Mouse (Mus musculus): Measurements from ENCODE around the gene Hoxb4. TPM values are rescaled to one million over a fixed set of nuclear protein-coding genes. Genes with fewer than 3 reads are reported as not detected.

Gene Hoxb4
- total and polyA plus RNA-seq, 3 experiments = 2.7 to 5.5 (median 3.3) TPM

DNA sequence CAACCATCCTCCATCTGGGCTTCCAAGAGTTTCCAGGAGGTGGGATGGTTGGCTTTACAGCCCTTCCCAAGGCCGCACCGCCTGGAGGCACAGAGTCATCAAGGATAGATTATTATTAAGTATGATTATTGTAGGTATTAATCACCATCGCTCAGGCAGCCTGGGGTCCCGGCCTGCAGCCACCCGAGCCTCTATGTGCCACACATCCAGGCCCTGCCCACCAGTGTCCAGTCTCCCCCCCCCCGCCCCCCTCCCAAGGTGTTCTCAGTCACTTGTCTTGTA lies 26.8 kb downstream of the Hoxb4 start:
- no peak for DNase-seq (ENCODE audit: extremely low read depth)
- Histone ChIP-seq H3K4me1 (ENCODE audit: control insufficient read depth in 1 of 2, insufficient read depth in 2 of 2) (peaks cover 3 to 9% of the 10 kb centered on the region in 2 experiments; a peak in 2 of 4 replicates), H3K27ac (ENCODE audit: insufficient read depth, low read depth) (no peak overlapping the region), H3K4me3 (replicated peaks in 1 of 3; ENCODE audit: low read depth in 2 of 3, low read length in 2 of 3, poor library complexity in 1 of 3) (no peak overlapping the region), H3K27me3 (replicated peaks) (peaks cover 9% of the 10 kb centered on the region), H3K9me3 (replicated peaks; ENCODE audit: low read length) (peaks cover 8% of the 10 kb centered on the region), H3K79me2 (replicated peaks; ENCODE audit: control insufficient read depth, extremely low read depth, insufficient read depth, poor library complexity, severe bottlenecking) (no peaks in the 10 kb centered on the region), H3K4me2 (ENCODE audit: insufficient read depth, low read depth, poor library complexity, severe bottlenecking) (no peak overlapping the region), H3K9ac (ENCODE audit: insufficient read depth, low read depth) (no peak overlapping the region), H3K36me3 (replicated peaks in 1 of 2; ENCODE audit: control insufficient read depth in 1 of 2, insufficient read depth in 1 of 2, low read length in 1 of 2) (peaks cover 0 to 10% of the 10 kb centered on the region in 2 experiments)
- in situ Hi-C loops (cut with MboI; ENCODE audit: low pct_ligation_motif_present, low pct_unique_long_range_greater_than_20kb, low sequenced_read_pairs) (no loop called here), dilution Hi-C loops (cut with MboI; ENCODE audit: extremely low pct_ligation_motif_present, extremely low pct_unique_long_range_greater_than_20kb, low sequenced_read_pairs) (no loop called here)
- no peak for TF ChIP-seq ELF1 (IDR thresholded peaks at IDR 0.05; ENCODE audit: low read depth, low read length)

- TF ChIP-seq POLR2A (IDR thresholded peaks at IDR 0.05; ENCODE audit: low read depth, low read length) = no peak
- TF ChIP-seq POLR2AphosphoS2 (IDR thresholded peaks at IDR 0.05; ENCODE audit: low read depth, low read length) = no peak
- TF ChIP-seq CTCF (conservative IDR thresholded peaks at IDR 0.05 in 1 of 2, IDR thresholded peaks at IDR 0.05 in 1 of 2; ENCODE audit: low read depth in 2 of 2, low read length in 2 of 2) = no peak
- no peak for TF ChIP-seq USF1 (IDR thresholded peaks at IDR 0.05; ENCODE audit: low read depth, low read length)
- TF ChIP-seq ELF1 (IDR thresholded peaks at IDR 0.05; ENCODE audit: low read depth, low read length) = no peak
- TF ChIP-seq MXI1 (IDR thresholded peaks at IDR 0.05; ENCODE audit: low read depth, low read length) = no peak
- TF ChIP-seq ETS1 (conservative IDR thresholded peaks at IDR 0.05; ENCODE audit: low read depth, low read length) = no peak
- TF ChIP-seq NRF1 (IDR thresholded peaks at IDR 0.05; ENCODE audit: low read depth, low read length) = no peak
- no peak for TF ChIP-seq PAX5 (IDR thresholded peaks at IDR 0.05; ENCODE audit: low read length)
- no peak for TF ChIP-seq CHD2 (IDR thresholded peaks at IDR 0.05; ENCODE audit: low read length)
- no peak for TF ChIP-seq GABPA (IDR thresholded peaks at IDR 0.05; ENCODE audit: insufficient replicate concordance, low read depth, low read length)
- no peak for TF ChIP-seq MAZ (IDR thresholded peaks at IDR 0.05; ENCODE audit: low read depth, low read length)
- dilution Hi-C loops (cut with MboI; ENCODE audit: extremely low pct_ligation_motif_present, extremely low pct_unique_long_range_greater_than_20kb, low sequenced_read_pairs) = no loop called here
- Histone ChIP-seq H3K4me3 (replicated peaks in 1 of 3; ENCODE audit: low read depth in 2 of 3, low read length in 2 of 3, poor library complexity in 1 of 3) (no peak overlapping the region), H3K79me2 (replicated peaks; ENCODE audit: control insufficient read depth, extremely low read depth, insufficient read depth, poor library complexity, severe bottlenecking) (no peaks in the 10 kb centered on the region), H3K9ac (ENCODE audit: insufficient read depth, low read depth) (no peak overlapping the region), H3K27me3 (replicated peaks) (peaks cover 11% of the 10 kb centered on the region), H3K9me3 (replicated peaks; ENCODE audit: low read length) (peaks cover 8% of the 10 kb centered on the region), H3K4me2 (ENCODE audit: insufficient read depth, low read depth, poor library complexity, severe bottlenecking) (no peak overlapping the region), H3K36me3 (replicated peaks in 1 of 2; ENCODE audit: control insufficient read depth in 1 of 2, insufficient read depth in 1 of 2, low read length in 1 of 2) (peaks cover 0 to 10% of the 10 kb centered on the region in 2 experiments), H3K4me1 (ENCODE audit: control insufficient read depth in 1 of 2, insufficient read depth in 2 of 2) (peaks cover 3 to 13% of the 10 kb centered on the region in 2 experiments; a peak in 2 of 4 replicates), H3K27ac (ENCODE audit: insufficient read depth, low read depth) (no peak overlapping the region)
- in situ Hi-C loops (cut with MboI; ENCODE audit: low pct_ligation_motif_present, low pct_unique_long_range_greater_than_20kb, low sequenced_read_pairs) = no loop called here
- no peak for DNase-seq (ENCODE audit: extremely low read depth)
Observed at GRCm38 (mm10) chr11:96345220-96345892, 27.3 kb downstream of the Hoxb4 start.
